Comparison of ENCODE assay signal across 13 mouse cellular contexts in genomic region chr7:112595226-112595850, GRCm38 (mm10).
DNase-seq lines count a peak whose midpoint lies in the region; ATAC-seq and TF ChIP-seq lines count a peak whose summit lies in the region.
"Had no signal": no experiment of that assay in that cellular context is flagged by ENCODE, and none has a peak within 500 bp of the region (broad histone marks: within the 10 kb centered on the region; RNA-seq: fewer than 3 reads in every experiment).

No protein-coding gene starts in this region.

- no peak overlapping the region for H3K9ac ChIP-seq in limb, embryonic 13.5 days
- H3K9ac ChIP-seq in hindbrain, embryonic 11.5 days (ENCODE audit: low read depth, low read length): no peak overlapping the region
- H3K9ac ChIP-seq in midbrain, embryonic 15.5 days: no peak overlapping the region
- H3K9ac ChIP-seq: forebrain, embryonic 15.5 days had no signal

- H3K4me1 ChIP-seq in heart, embryonic 10.5 days: peaks cover 30% of the 10 kb centered on the region
- peaks cover 5% of the 10 kb centered on the region; the same call in 1 of the 2 replicates for H3K4me1 ChIP-seq in embryonic fibroblast, embryonic 13.5 days (ENCODE audit: control insufficient read depth, insufficient read depth, low read length)
- H3K4me1 ChIP-seq in limb, embryonic 13.5 days: peaks cover 11% of the 10 kb centered on the region
- H3K4me1 ChIP-seq in hindbrain, embryonic 11.5 days (replicated peaks; ENCODE audit: control insufficient read depth, insufficient read depth, low read length): no peaks in the 10 kb centered on the region
- H3K4me1 ChIP-seq in midbrain, embryonic 15.5 days: no peaks in the 10 kb centered on the region

- H3K4me3 ChIP-seq in heart, embryonic 10.5 days: no peak overlapping the region
- H3K4me3 ChIP-seq in embryonic fibroblast, embryonic 13.5 days (ENCODE audit: insufficient read depth, low read length): no peak overlapping the region
- no peak overlapping the region for H3K4me3 ChIP-seq in limb, embryonic 13.5 days
- no peak overlapping the region for H3K4me3 ChIP-seq in hindbrain, embryonic 11.5 days (ENCODE audit: low read depth, low read length)
- H3K4me3 ChIP-seq in midbrain, embryonic 15.5 days: no peak overlapping the region
- H3K4me3 ChIP-seq: forebrain, embryonic 15.5 days had no signal

- ATAC-seq in limb, embryonic 13.5 days (ENCODE audit: low FRiP score, low read depth): no peak
- ATAC-seq in hindbrain, embryonic 11.5 days (ENCODE audit: low FRiP score): no peak
- no peak for ATAC-seq in midbrain, embryonic 15.5 days (replicated peaks)
- ATAC-seq: forebrain, embryonic 15.5 days; hindbrain, postnatal 0 days; midbrain, embryonic 16.5 days had no signal

- no peaks in the 10 kb centered on the region for H3K9me3 ChIP-seq in heart, embryonic 10.5 days
- H3K9me3 ChIP-seq in limb, embryonic 13.5 days: no peaks in the 10 kb centered on the region
- H3K9me3 ChIP-seq in hindbrain, embryonic 11.5 days (ENCODE audit: control insufficient read depth, low read length): no peaks in the 10 kb centered on the region
- H3K9me3 ChIP-seq in midbrain, embryonic 15.5 days: no peaks in the 10 kb centered on the region
- H3K9me3 ChIP-seq: forebrain, embryonic 15.5 days had no signal

- TF ChIP-seq POLR2A in embryonic fibroblast, embryonic 13.5 days (IDR thresholded peaks at IDR 0.05; ENCODE audit: low read depth, low read length): no peak

- WGBS in heart, embryonic 10.5 days: 49% methylated on average over 6 of the region's 6 CpGs
- 35% methylated on average over 6 of the region's 6 CpGs for WGBS in limb, embryonic 13.5 days
- WGBS in hindbrain, embryonic 11.5 days: 68% methylated on average over 6 of the region's 6 CpGs
- 73% methylated on average over 6 of the region's 6 CpGs for WGBS in midbrain, embryonic 15.5 days

- 0 out of 2 replicates have a peak overlapping the region, but pooled peaks have one; percentile 22 for H3K27ac ChIP-seq in heart, embryonic 10.5 days
- peak overlapping the region; percentile 63 for H3K27ac ChIP-seq in embryonic fibroblast, embryonic 13.5 days (ENCODE audit: insufficient read depth, low read length)
- H3K27ac ChIP-seq in limb, embryonic 13.5 days: peak overlapping the region; percentile 15; the same call in 1 of the 2 replicates
- H3K27ac ChIP-seq in hindbrain, embryonic 11.5 days (ENCODE audit: low read depth, low read length): no peak overlapping the region
- no peak overlapping the region for H3K27ac ChIP-seq in midbrain, embryonic 15.5 days
- H3K27ac ChIP-seq: forebrain, embryonic 15.5 days; hindbrain, postnatal 0 days had no signal

- DNase-seq in heart, embryonic 10.5 days (ENCODE audit: low spot score): no peak
- DNase-seq in heart, postnatal 4 days: no peak
- DNase-seq in 3T3-L1 (ENCODE audit: low read depth, low spot score): peak; percentile 56
- DNase-seq in layer of hippocampus, postnatal 25 days (ENCODE audit: extremely low spot score in 1 of 2, low spot score in 1 of 2): no peak
- no peak for DNase-seq in hindbrain, embryonic 11.5 days (ENCODE audit: low spot score)
- DNase-seq: cerebellum, adult 9-11 months; thymus, adult 2 months had no signal

- no peak overlapping the region for H3K4me2 ChIP-seq in limb, embryonic 13.5 days (replicated peaks)
- no peak overlapping the region for H3K4me2 ChIP-seq in hindbrain, embryonic 11.5 days (replicated peaks; ENCODE audit: low read depth, low read length)
- no peak overlapping the region for H3K4me2 ChIP-seq in midbrain, embryonic 15.5 days
- H3K4me2 ChIP-seq: forebrain, embryonic 15.5 days had no signal

- no peak for TF ChIP-seq CTCF in embryonic fibroblast, embryonic 13.5 days (IDR thresholded peaks at IDR 0.05; ENCODE audit: borderline replicate concordance, insufficient read depth, low read length)

- H3K27me3 ChIP-seq in heart, embryonic 10.5 days (ENCODE audit: insufficient read depth, poor library complexity, severe bottlenecking): no peaks in the 10 kb centered on the region
- H3K27me3 ChIP-seq in limb, embryonic 13.5 days: no peaks in the 10 kb centered on the region
- H3K27me3 ChIP-seq in hindbrain, embryonic 11.5 days (ENCODE audit: control insufficient read depth, insufficient read depth, low read length): no peaks in the 10 kb centered on the region
- H3K27me3 ChIP-seq in midbrain, embryonic 15.5 days (replicated peaks): no peaks in the 10 kb centered on the region
- H3K27me3 ChIP-seq: forebrain, embryonic 15.5 days had no signal

- H3K36me3 ChIP-seq in heart, embryonic 10.5 days: no peaks in the 10 kb centered on the region
- no peaks in the 10 kb centered on the region; the same call in none of the 2 replicates for H3K36me3 ChIP-seq in limb, embryonic 13.5 days
- H3K36me3 ChIP-seq in hindbrain, embryonic 11.5 days (ENCODE audit: control insufficient read depth, insufficient read depth, low read length): no peaks in the 10 kb centered on the region
- no peaks in the 10 kb centered on the region for H3K36me3 ChIP-seq in midbrain, embryonic 15.5 days (replicated peaks)
- H3K36me3 ChIP-seq: forebrain, embryonic 15.5 days had no signal

Comparison
In these comparisons a context has a peak if more than half of its experiments do, and no peak if none do; other contexts are left out.
1. H3K27ac ChIP-seq: peak in heart, embryonic 10.5 days (single experiment), embryonic fibroblast, embryonic 13.5 days (single experiment) and limb, embryonic 13.5 days (single experiment); none in hindbrain, embryonic 11.5 days (single experiment) and midbrain, embryonic 15.5 days (single experiment).